Mouse (Mus musculus): Measurements from ENCODE around the gene Vwde. TPM values are rescaled to one million over a fixed set of nuclear protein-coding genes. Genes with fewer than 3 reads are reported as not detected.

Gene Vwde
- not detected in 2 replicates for polyA plus RNA-seq (2016; fragmentation: Nextera tagmentation; extraction: Ambion mirVana)

DNA sequence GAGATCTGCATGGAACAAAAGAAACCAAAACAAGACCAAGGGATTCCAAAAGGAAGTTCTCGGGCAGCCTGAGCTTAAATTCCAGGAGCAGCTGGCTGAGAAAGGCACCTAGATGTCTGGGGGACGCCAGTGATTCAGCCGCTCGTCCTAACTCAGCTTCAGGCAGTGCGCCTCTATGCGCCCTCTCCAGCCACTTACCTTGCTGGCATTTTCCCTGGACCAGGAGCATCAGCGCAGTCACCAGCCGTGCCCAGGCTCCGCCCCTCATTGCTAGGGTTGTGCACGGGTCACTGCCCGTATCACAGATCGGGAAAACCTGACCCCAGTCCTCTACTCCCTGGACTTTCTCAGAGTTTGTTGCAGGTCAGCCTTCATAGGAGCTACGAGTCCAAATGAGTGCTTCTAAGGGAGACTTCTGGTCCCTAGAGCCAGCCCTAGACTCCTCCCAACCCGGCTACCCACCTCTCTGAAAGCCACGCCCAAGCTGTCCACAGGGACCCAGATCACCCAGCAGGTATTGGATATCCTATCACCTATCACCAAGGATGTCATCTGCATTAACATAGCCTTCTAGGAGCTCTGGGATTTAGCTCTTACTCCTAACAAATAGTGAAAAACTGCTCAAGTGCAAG lies at the start of gene Vwde:
Gene Vwde (minus strand): TSS at position 370 of the 632 bp plus-strand sequence.
- 0 out of 2 replicates have a peak, but pooled peaks have one; percentile 46 for ATAC-seq (ENCODE audit: low FRiP score)
- no peak within 1 kb of the TSS for H3K9ac ChIP-seq
- H3K27me3 ChIP-seq: no peaks in the 10 kb centered on the region
- WGBS: 28% methylated on average over 15 of the region's 15 CpGs
- no peaks in the 10 kb centered on the region for H3K9me3 ChIP-seq (replicated peaks)
- peak within 1 kb of the TSS; percentile 23 for H3K4me3 ChIP-seq
- peak within 1 kb of the TSS; percentile 53 for H3K4me2 ChIP-seq (replicated peaks)
- H3K4me1 ChIP-seq: no peaks in the 10 kb centered on the region
- no peak within 1 kb of the TSS for H3K27ac ChIP-seq
- H3K36me3 ChIP-seq: no peaks in the 10 kb centered on the region

DNA sequence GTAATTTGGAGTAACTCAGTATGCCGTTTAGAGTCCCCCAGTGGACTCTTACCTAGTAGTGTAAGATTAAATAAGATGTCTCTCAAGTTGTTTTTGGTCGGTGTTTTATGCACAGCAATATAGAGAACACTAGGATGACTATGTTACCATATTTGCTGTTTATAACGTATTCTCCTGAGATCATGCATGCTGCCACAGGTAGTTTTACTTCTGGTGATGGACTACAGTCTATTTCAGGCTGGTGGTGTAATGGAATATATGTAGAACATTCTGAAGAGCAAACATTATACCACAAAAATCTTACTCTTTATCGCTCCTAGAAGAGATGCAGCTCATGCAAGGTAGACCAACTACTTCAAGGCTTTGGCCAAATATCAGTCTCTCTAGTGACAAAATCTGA lies 30.6 kb upstream of the Vwde start:
- Histone ChIP-seq H3K36me3 (no peaks in the 10 kb centered on the region), H3K4me2 (replicated peaks) (no peak overlapping the region), H3K27ac (no peak overlapping the region), H3K27me3 (no peaks in the 10 kb centered on the region), H3K4me3 (no peak overlapping the region), H3K9me3 (replicated peaks) (no peaks in the 10 kb centered on the region), H3K9ac (no peak overlapping the region), H3K4me1 (no peaks in the 10 kb centered on the region)
- ATAC-seq (ENCODE audit: low FRiP score): no peak
- 86% methylated on average over 4 of the region's 4 CpGs for WGBS

DNA sequence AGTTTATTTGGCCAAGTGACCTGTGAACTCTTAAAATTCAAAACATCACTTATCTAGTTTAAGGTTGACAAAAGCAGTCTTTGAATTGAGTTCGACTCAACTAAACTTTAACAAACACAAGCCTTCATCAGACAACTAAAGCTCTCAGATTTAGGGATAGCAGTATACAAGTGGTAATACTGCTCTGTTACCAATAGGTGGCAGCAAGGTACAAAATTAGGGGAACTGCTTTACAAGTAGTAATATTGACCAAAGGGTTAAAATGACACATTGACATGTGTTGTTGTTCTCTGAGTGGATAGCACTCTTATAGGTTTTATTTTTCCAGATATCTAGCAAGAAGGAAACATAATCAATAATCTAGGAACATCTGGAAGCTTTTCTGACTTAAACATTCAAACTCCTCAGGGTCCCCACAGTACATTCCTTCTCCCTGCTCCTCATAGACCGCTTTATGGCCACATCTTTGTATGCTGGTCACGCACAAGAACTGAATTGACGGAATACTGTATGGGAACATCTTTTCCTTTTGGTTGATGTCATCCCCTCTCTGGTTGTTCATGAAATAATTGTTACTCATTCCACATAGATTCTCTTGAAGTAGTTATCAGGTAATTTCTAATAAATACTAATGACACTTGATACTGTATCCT lies 23.7 kb upstream of the Vwde start:
- 71% methylated on average over 4 of the region's 4 CpGs for WGBS
- H3K27ac ChIP-seq: no peak overlapping the region
- H3K9ac ChIP-seq: no peak overlapping the region
- no peaks in the 10 kb centered on the region for H3K9me3 ChIP-seq (replicated peaks)
- H3K4me3 ChIP-seq: no peak overlapping the region
- H3K4me1 ChIP-seq: no peaks in the 10 kb centered on the region
- H3K27me3 ChIP-seq: no peaks in the 10 kb centered on the region
- ATAC-seq (ENCODE audit: low FRiP score): no peak
- H3K36me3 ChIP-seq: no peaks in the 10 kb centered on the region
- no peak overlapping the region for H3K4me2 ChIP-seq (replicated peaks)

DNA sequence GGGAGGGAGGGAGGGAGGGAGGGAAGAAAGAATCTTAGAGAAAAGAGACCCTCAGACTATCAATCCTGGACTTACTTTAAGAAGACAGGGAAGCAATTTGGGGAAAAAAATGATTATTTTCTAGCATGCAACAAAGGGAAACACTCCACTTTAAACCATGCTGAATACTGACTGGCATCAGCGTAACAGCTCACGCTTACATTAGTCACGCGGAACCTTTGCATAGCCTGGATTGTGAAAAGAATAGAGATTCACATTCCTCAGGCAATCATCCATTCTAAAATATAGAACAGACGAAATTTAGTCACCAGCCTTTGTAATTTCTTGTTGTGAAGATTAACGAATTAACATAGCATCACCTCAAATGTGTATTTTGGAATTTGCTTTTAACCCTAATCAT lies 18.6 kb downstream of the Vwde start:
- no peaks in the 10 kb centered on the region for H3K36me3 ChIP-seq
- H3K27me3 ChIP-seq: no peaks in the 10 kb centered on the region
- H3K27ac ChIP-seq: no peak overlapping the region
- no peak overlapping the region for H3K4me3 ChIP-seq
- no peaks in the 10 kb centered on the region for H3K4me1 ChIP-seq
- no peak overlapping the region for H3K9ac ChIP-seq
- no peak overlapping the region for H3K4me2 ChIP-seq (replicated peaks)
- ATAC-seq (ENCODE audit: low FRiP score): no peak
- WGBS: 59% methylated on average over 6 of the region's 6 CpGs
- H3K9me3 ChIP-seq (replicated peaks): no peaks in the 10 kb centered on the region

DNA sequence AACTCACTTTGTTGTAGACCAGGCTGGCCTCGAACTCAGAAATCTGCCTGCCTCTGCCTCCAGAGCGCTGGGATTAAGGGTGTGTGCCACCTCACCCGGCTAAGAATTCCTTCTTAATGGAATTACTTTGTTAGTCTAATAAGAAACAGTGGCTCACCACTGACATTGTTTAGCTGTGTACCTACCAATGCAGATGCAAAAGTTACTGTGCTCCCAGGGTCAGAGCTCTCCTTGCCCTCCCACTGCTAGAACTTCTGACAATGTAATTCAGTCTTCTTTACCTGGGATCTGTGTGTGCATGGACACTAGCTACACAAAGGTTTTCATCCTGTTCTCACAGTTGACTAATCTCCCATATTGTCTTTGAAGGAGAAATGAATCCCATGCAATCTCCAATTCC lies 27.3 kb downstream of the Vwde start:
- no peak overlapping the region for H3K27ac ChIP-seq
- no peaks in the 10 kb centered on the region for H3K4me1 ChIP-seq
- no peaks in the 10 kb centered on the region for H3K36me3 ChIP-seq
- ATAC-seq (ENCODE audit: low FRiP score): no peak
- H3K4me2 ChIP-seq (replicated peaks): no peak overlapping the region
- H3K4me3 ChIP-seq: no peak overlapping the region
- no peak overlapping the region for H3K9ac ChIP-seq
- H3K9me3 ChIP-seq (replicated peaks): no peaks in the 10 kb centered on the region
- H3K27me3 ChIP-seq: no peaks in the 10 kb centered on the region
- WGBS: 87% methylated on average over 3 of the region's 3 CpGs

DNA sequence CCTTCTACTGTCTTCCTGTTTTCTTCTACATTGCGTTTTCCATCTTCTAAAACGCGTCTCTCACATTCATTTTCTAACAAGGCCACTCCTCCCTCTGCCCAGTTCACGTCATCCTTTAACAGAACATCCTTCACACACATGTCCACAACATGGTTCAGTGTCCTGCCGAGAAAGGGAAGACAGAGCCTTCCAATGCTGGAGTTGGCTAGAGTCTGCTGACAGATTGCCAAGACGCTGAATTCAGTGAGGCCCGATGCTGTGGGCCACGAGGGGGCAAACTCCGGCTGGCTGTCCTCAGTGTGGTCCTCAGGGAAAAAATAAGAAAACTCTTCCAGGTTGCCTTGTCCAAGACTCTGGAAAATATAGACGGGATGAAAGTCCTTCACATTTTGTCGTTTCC lies 37.9 kb downstream of the Vwde start:
- H3K4me1 ChIP-seq: no peaks in the 10 kb centered on the region
- ATAC-seq (ENCODE audit: low FRiP score): no peak
- no peak overlapping the region for H3K4me3 ChIP-seq
- 79% methylated on average over 11 of the region's 11 CpGs for WGBS
- no peaks in the 10 kb centered on the region for H3K36me3 ChIP-seq
- no peak overlapping the region for H3K9ac ChIP-seq
- no peaks in the 10 kb centered on the region for H3K9me3 ChIP-seq (replicated peaks)
- H3K27me3 ChIP-seq: no peaks in the 10 kb centered on the region
- no peak overlapping the region for H3K27ac ChIP-seq
- H3K4me2 ChIP-seq (replicated peaks): no peak overlapping the region

DNA sequence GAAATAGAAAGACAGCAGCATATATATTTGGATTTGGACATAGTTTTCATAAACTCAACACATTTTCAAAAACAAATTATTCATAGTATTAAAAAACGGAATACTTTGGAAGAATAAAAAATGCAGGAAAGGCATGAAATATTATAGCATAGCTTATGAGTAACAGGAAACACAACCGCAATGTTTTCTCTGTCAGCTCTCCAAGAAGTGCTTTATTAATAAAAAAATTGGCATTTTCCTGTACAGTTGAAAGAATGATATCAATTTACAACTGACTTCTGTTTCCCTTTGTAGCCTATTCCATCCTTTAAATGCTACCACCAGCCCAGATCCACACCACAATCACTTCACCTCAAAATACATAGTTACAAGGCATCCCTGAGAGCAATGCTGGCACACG lies 44.7 kb downstream of the Vwde start:
- Histone ChIP-seq H3K9ac (no peak overlapping the region), H3K4me2 (replicated peaks) (no peak overlapping the region), H3K4me3 (no peak overlapping the region), H3K27ac (no peak overlapping the region), H3K36me3 (no peaks in the 10 kb centered on the region), H3K27me3 (no peaks in the 10 kb centered on the region), H3K4me1 (no peaks in the 10 kb centered on the region), H3K9me3 (replicated peaks) (no peaks in the 10 kb centered on the region)
- no peak for ATAC-seq (ENCODE audit: low FRiP score)
- 90% methylated on average over 3 of the region's 3 CpGs for WGBS

DNA sequence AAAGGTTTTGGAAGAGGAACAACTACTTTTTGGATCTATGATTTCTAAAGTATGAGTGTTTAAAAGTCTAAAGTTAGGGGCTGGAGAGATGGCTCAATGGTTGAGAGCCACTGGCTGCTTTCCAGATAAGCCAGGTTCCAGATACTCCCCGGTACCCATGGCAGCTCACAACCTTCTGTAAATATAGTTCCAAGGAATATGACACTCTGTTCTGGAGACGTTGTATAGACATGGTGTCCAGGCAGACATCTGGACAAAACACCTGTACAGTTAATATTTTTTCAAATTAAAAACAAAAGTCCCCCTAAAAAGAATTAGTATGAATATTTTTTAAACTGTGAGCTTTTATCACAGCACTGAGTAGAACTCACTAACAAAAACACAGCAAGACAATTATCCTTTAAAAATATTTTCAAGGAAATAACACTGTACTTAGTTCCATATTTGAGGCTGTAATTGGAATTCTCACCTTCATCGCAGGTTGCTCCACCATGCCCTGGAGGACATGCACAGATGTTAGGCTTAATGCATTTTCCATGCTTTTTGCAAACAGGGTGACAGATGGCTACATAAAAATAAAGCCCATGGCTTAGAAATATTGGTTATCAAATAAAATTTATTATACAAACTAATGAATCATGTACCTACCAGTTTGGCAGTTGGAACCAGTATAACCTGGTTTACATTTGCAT lies 55.2 kb downstream of the Vwde start:
- no peak overlapping the region for H3K4me3 ChIP-seq
- WGBS: 80% methylated on average over 3 of the region's 3 CpGs
- no peak for ATAC-seq (ENCODE audit: low FRiP score)
- no peak overlapping the region for H3K4me2 ChIP-seq (replicated peaks)
- no peaks in the 10 kb centered on the region for H3K9me3 ChIP-seq (replicated peaks)
- H3K27me3 ChIP-seq: no peaks in the 10 kb centered on the region
- H3K4me1 ChIP-seq: no peaks in the 10 kb centered on the region
- no peak overlapping the region for H3K27ac ChIP-seq
- H3K9ac ChIP-seq: no peak overlapping the region
- no peaks in the 10 kb centered on the region for H3K36me3 ChIP-seq

DNA sequence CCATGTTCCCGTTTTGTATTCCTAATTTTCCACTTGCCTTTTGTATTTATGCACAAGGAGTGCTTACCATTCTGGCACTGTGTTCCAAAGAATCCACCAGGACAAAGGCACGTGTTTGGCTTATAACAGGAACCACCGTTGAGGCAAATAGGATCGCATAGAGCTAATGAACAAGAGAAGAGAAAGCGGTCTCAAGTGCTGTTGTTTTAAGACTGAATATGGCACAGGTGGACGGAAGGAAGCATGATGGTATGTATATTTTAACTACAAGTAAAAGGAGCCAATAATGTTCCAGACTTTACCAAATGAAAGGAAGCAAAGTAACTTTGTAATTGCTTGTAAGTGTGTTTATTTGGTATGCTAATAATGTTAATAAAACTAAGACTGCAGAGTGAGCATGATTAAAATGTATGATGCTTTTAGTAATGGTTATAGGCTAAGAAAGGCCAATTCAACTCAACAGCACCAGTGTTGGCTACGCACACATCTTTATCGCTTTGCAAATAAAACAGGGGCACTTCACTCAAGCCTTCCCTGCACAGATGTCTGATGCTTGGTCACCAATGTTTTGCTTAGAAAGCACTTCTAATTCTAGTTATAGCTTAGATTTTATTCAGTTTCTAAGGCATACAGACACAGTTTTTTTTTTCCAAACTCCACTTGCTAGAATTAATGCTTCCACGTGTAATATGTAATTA lies 58.4 kb downstream of the Vwde start:
- no peak for ATAC-seq (ENCODE audit: low FRiP score)
- Histone ChIP-seq H3K9me3 (replicated peaks) (no peaks in the 10 kb centered on the region), H3K4me3 (no peak overlapping the region), H3K36me3 (no peaks in the 10 kb centered on the region), H3K9ac (no peak overlapping the region), H3K4me2 (replicated peaks) (no peak overlapping the region), H3K4me1 (no peaks in the 10 kb centered on the region), H3K27me3 (no peaks in the 10 kb centered on the region), H3K27ac (no peak overlapping the region)
- WGBS: 73% methylated on average over 9 of the region's 9 CpGs

DNA sequence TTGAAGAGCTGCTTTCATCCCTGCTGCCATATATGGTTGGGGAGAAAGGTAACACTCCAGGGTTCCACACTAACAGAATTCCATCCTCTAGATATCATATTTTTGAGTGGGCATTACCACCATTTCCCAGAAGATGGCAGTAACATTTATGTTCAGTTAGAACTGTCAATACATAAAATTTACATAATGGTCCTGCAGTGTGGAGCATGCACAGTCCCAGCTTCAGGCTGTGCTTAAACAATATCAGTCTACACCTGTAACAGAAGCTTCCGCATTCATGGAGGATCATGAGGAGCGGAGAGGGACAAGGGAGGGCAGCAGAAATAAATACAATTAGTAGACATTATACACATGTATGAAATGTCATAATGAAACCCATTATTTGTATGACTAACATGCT lies 65.3 kb downstream of the Vwde start:
- 0 out of 2 replicates have a peak, but pooled peaks have one; percentile 54 for ATAC-seq (ENCODE audit: low FRiP score)
- Histone ChIP-seq H3K36me3 (no peaks in the 10 kb centered on the region), H3K4me3 (no peak overlapping the region), H3K9ac (no peak overlapping the region), H3K27ac (no peak overlapping the region), H3K9me3 (replicated peaks) (peaks cover under 1% of the 10 kb centered on the region; the same call in 1 of the 2 replicates), H3K4me1 (no peaks in the 10 kb centered on the region), H3K27me3 (no peaks in the 10 kb centered on the region), H3K4me2 (replicated peaks) (no peak overlapping the region)
- WGBS: 95% methylated on average over 2 of the region's 2 CpGs

DNA sequence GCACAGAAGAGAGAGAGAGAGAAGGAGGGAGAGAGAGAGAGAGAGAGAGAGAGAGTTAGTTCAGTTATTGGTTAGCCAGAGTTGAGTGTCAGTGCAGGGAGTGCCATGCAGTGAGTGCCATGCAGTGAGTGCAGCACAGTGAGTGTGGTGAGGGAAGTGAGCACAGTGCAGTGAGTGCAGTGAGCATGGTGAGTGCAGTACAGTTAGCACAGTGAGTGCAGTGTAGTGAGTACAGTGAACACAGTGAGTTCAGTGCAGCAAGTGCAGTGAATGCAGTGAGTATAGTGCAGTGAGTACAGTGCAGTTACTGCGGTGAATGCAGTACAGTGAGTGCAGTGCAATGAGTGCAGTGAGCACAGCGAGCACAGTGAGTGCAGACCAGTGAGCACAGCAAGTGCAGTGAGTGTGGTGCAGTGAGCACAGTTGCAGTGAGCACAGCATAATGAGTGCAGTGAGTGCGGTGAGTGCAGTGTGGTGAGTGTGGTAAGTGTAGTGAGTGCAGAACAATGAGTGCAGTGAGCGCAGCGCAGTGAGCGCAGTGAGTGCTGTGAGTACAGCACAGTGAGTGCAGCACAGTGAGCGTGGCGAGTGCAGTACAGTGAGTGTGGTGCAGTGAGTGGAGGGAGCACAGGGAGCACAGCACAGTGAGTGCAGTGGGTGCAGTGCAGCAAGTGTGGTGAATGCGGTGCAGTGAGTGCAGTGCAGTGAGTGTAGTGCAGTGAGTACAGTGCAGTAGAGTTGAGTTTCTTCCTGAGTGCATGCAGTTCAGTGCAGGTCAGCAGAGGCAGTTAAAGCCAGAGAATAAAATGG lies 70.7 kb downstream of the Vwde start:
- H3K27ac ChIP-seq: no peak overlapping the region
- H3K36me3 ChIP-seq: no peaks in the 10 kb centered on the region
- H3K4me3 ChIP-seq: no peak overlapping the region
- no peak overlapping the region for H3K4me2 ChIP-seq (replicated peaks)
- 97% methylated on average over 9 of the region's 9 CpGs for WGBS
- H3K9ac ChIP-seq: no peak overlapping the region
- no peaks in the 10 kb centered on the region for H3K27me3 ChIP-seq
- H3K9me3 ChIP-seq (replicated peaks): peaks cover 7% of the 10 kb centered on the region
- ATAC-seq (ENCODE audit: low FRiP score): peak; percentile 38; the same call in 1 of the 2 replicates
- no peaks in the 10 kb centered on the region for H3K4me1 ChIP-seq

All from hindbrain, embryonic 12.5 days (tissue).